Mouse (Mus musculus) cerebellum, adult 2 months (tissue): Measurements from ENCODE around the gene Evx2. TPM values are rescaled to one million over a fixed set of nuclear protein-coding genes. Genes with fewer than 3 reads are reported as not detected.
A peak's percentile ranks its signal among the peaks of the same experiment; 100 is the strongest.

Experiments
- DNase-seq, 2 experiments: peaks; one replicate each; pipeline ENCODE4 v3.0.0; 2021
- H3K27ac ChIP-seq: fragments of 200-500 bp; 2 replicates; pipeline ENCODE4 v1.5.1; 2012; ENCODE audit warnings: low read length, control low read depth, inconsistent platforms; ENCODE audit not compliant: insufficient read depth
- H3K27me3 ChIP-seq: fragments of 200-500 bp; 2 replicates; pipeline ENCODE4 v1.6.1; 2012; ENCODE audit warnings: inconsistent platforms, mild to moderate bottlenecking, low read length, moderate library complexity; ENCODE audit not compliant: control insufficient read depth, insufficient read depth
- H3K4me1 ChIP-seq: fragments of 200-500 bp; 2 replicates; pipeline ENCODE4 v1.6.1; 2011; ENCODE audit warnings: low read length; ENCODE audit not compliant: control insufficient read depth, insufficient read depth
- H3K4me3 ChIP-seq: fragments of 200-500 bp; replicated peaks from 2 replicates; pipeline ENCODE3; 2011; ENCODE audit warnings: mild to moderate bottlenecking, low read depth, low read length, control low read depth; ENCODE audit not compliant: insufficient read depth
- CTCF ChIP-seq: fragments of 200-500 bp; IDR thresholded peaks from 2 replicates; pipeline ENCODE4 v1.5.1; 2011; ENCODE audit warnings: low read depth, mild to moderate bottlenecking, control low read depth, low read length, moderate library complexity, borderline replicate concordance; ENCODE audit not compliant: insufficient read depth
- POLR2A ChIP-seq: fragments of 200-500 bp; IDR thresholded peaks from 2 replicates; pipeline ENCODE4 v1.6.1; 2011; ENCODE audit warnings: low read length, control low read depth, borderline replicate concordance; ENCODE audit not compliant: insufficient read depth
- WGBS: fragments of 180-500 bp; shearing (Covaris S2); methylation state at CpG from one replicate; pipeline ENCODE4 v1.1.7; 2018; 5-methylcytosine and 5-hydroxymethylcytosine counted together
- polyA plus RNA-seq: library from polyadenylated mRNA; depleted of rRNA; stranded (reverse); fragments of >200 nt; gene quantifications from 2 replicates; pipeline ENCODE4 v1.2.3, GENCODE M21; 2012; rRNA removed

Evx2 gene
- 0.48 and 0.64 TPM in 2 replicates for polyA plus RNA-seq

- no peak for DNase-seq
- no peak for TF ChIP-seq POLR2A
- no peak for TF ChIP-seq CTCF
- Histone ChIP-seq H3K4me1 (no peaks in the 10 kb centered on the region), H3K27ac (no peak within 1 kb of the TSS), H3K4me3 (no peak within 1 kb of the TSS), H3K27me3 (peaks cover 31% of the 10 kb centered on the region; the same call in 1 of the 2 replicates)
- 6% methylated on average over 28 of the region's 28 CpGs for WGBS
Observed at GRCm38 (mm10) chr2:74659507-74660005, at the start of gene Evx2. TSS of gene Evx2 (minus strand) at chr2:74659557.

- no peak for DNase-seq
- Histone ChIP-seq H3K27ac (no peak overlapping the region), H3K27me3 (peaks cover 27% of the 10 kb centered on the region), H3K4me1 (no peaks in the 10 kb centered on the region), H3K4me3 (no peak overlapping the region)
- TF ChIP-seq CTCF (no peak), POLR2A (no peak)
- 10% methylated on average over 4 of the region's 4 CpGs for WGBS
Observed at GRCm38 (mm10) chr2:74708676-74709075, 49.3 kb upstream of the Evx2 start.

GRCm38 (mm10) chr2:74707599-74707998 is 48.2 kb upstream of the Evx2 start:
- no peak for DNase-seq
- H3K27ac ChIP-seq = no peak overlapping the region
- H3K27me3 ChIP-seq = peaks cover 28% of the 10 kb centered on the region
- TF ChIP-seq POLR2A (no peak), CTCF (no peak)
- no peaks in the 10 kb centered on the region for H3K4me1 ChIP-seq
- H3K4me3 ChIP-seq = no peak overlapping the region
- WGBS = 12% methylated on average over 7 of the region's 7 CpGs

GRCm38 (mm10) chr2:74706393-74706960 is 47.1 kb upstream of the Evx2 start:
- no peaks in the 10 kb centered on the region for H3K4me1 ChIP-seq
- H3K27ac ChIP-seq = no peak overlapping the region
- H3K4me3 ChIP-seq = no peak overlapping the region
- H3K27me3 ChIP-seq = peaks cover 25% of the 10 kb centered on the region
- DNase-seq = no peak
- no peak for TF ChIP-seq POLR2A
- no peak for TF ChIP-seq CTCF
- 5% methylated on average over 13 of the region's 13 CpGs for WGBS

GRCm38 (mm10) chr2:74705467-74706089 is 46.2 kb upstream of the Evx2 start:
- DNase-seq = peak in 1 of 2 experiments; percentile 9
- WGBS = 2% methylated on average over 73 of the region's 85 CpGs
- TF ChIP-seq POLR2A (no peak), CTCF (no peak)
- Histone ChIP-seq H3K4me3 (no peak overlapping the region), H3K27me3 (peaks cover 26% of the 10 kb centered on the region), H3K27ac (no peak overlapping the region), H3K4me1 (no peaks in the 10 kb centered on the region)

- no peak overlapping the region for H3K27ac ChIP-seq
- 2% methylated on average over 65 of the region's 66 CpGs for WGBS
- TF ChIP-seq CTCF = no peak
- TF ChIP-seq POLR2A = no peak
- H3K27me3 ChIP-seq = peaks cover 26% of the 10 kb centered on the region
- no peak overlapping the region for H3K4me3 ChIP-seq
- no peaks in the 10 kb centered on the region for H3K4me1 ChIP-seq
- DNase-seq = no peak
Observed at GRCm38 (mm10) chr2:74704999-74705466, 45.7 kb upstream of the Evx2 start.

- no peak for TF ChIP-seq POLR2A
- TF ChIP-seq CTCF = no peak
- no peak within 1 kb of the TSS for H3K4me3 ChIP-seq
- 4% methylated on average over 50 of the region's 52 CpGs for WGBS
- H3K27ac ChIP-seq = no peak within 1 kb of the TSS
- peaks cover 26% of the 10 kb centered on the region for H3K27me3 ChIP-seq
- DNase-seq = no peak
- H3K4me1 ChIP-seq = no peaks in the 10 kb centered on the region
Observed at GRCm38 (mm10) chr2:74704393-74704998, 45.1 kb upstream of the Evx2 start, which contains the start of gene Hoxd8. TSS of gene Hoxd8 (plus strand) at chr2:74704615.
